Mouse (Mus musculus): ENCODE data around the gene Cmtm6.
A peak's percentile ranks its signal among the peaks of the same experiment; 100 is the strongest.

Cmtm6 gene

GRCm38 (mm10) chr9:114771565-114771964 lies 40.6 kb downstream of the Cmtm6 start:
- no peak for DNase-seq (ENCODE audit: low spot score)

- DNase-seq (ENCODE audit: low spot score) = no peak
These were observed 43.7 kb downstream of the Cmtm6 start for GRCm38 (mm10) chr9:114774629-114775028.

- DNase-seq (ENCODE audit: low spot score) = no peak
These were observed 44.4 kb downstream of the Cmtm6 start for GRCm38 (mm10) chr9:114775272-114775671.

GRCm38 (mm10) chr9:114776361-114776760 lies 45.4 kb downstream of the Cmtm6 start:
- DNase-seq (ENCODE audit: low spot score) = no peak

GRCm38 (mm10) chr9:114777178-114778046 lies 46.5 kb downstream of the Cmtm6 start:
- DNase-seq (ENCODE audit: low spot score) = no peak

- DNase-seq (ENCODE audit: low spot score) = no peak
These were observed 47.1 kb downstream of the Cmtm6 start for GRCm38 (mm10) chr9:114778047-114778390.

GRCm38 (mm10) chr9:114778877-114779276 lies 48.0 kb downstream of the Cmtm6 start:
- no peak for DNase-seq (ENCODE audit: low spot score)

- no peak for DNase-seq (ENCODE audit: low spot score)
These were observed 49.2 kb downstream of the Cmtm6 start for GRCm38 (mm10) chr9:114779984-114780745.

GRCm38 (mm10) chr9:114780746-114781525 lies 50.0 kb downstream of the Cmtm6 start:
- DNase-seq (ENCODE audit: low spot score) = no peak

- DNase-seq (ENCODE audit: low spot score) = peak; percentile 48
These were observed 50.8 kb downstream of the Cmtm6 start, which contains the start of gene Cmtm7 for GRCm38 (mm10) chr9:114781526-114782212. Gene Cmtm7 (minus strand): TSS chr9:114781856.

- DNase-seq (ENCODE audit: low spot score) = no peak
These were observed 54.7 kb downstream of the Cmtm6 start for GRCm38 (mm10) chr9:114785432-114786125.

GRCm38 (mm10) chr9:114787134-114787533 lies 56.2 kb downstream of the Cmtm6 start:
- no peak for DNase-seq (ENCODE audit: low spot score)

GRCm38 (mm10) chr9:114787716-114788115 lies 56.8 kb downstream of the Cmtm6 start:
- no peak for DNase-seq (ENCODE audit: low spot score)

- no peak for DNase-seq (ENCODE audit: low spot score)
These were observed 57.8 kb downstream of the Cmtm6 start for GRCm38 (mm10) chr9:114788697-114789096.

GRCm38 (mm10) chr9:114789557-114789956 lies 58.6 kb downstream of the Cmtm6 start:
- DNase-seq (ENCODE audit: low spot score) = no peak

- DNase-seq (ENCODE audit: low spot score) = no peak
These were observed 59.1 kb downstream of the Cmtm6 start for GRCm38 (mm10) chr9:114789989-114790388.

- no peak for DNase-seq (ENCODE audit: low spot score)
These were observed 62.9 kb downstream of the Cmtm6 start for GRCm38 (mm10) chr9:114793764-114794295.

GRCm38 (mm10) chr9:114794491-114794890 lies 63.6 kb downstream of the Cmtm6 start:
- DNase-seq (ENCODE audit: low spot score) = no peak

GRCm38 (mm10) chr9:114796473-114797050 lies 65.6 kb downstream of the Cmtm6 start:
- no peak for DNase-seq (ENCODE audit: low spot score)

- DNase-seq (ENCODE audit: low spot score) = peak; percentile 63
These were observed 66.6 kb downstream of the Cmtm6 start for GRCm38 (mm10) chr9:114797329-114798004.

All from testis, postnatal 14 days (tissue).